Mouse (Mus musculus) gastrocnemius, postnatal 4 days (tissue): ENCODE measurements around the gene Krt76. TPM values are rescaled to one million over a fixed set of nuclear protein-coding genes. Genes with fewer than 3 reads are reported as not detected.

Experiments
- DNase-seq, 2 experiments: peaks; one replicate each; pipeline ENCODE4 v3.0.0; 2021 to 2022; ENCODE audit warnings: low spot score in 2 of 2, mixed read lengths in 2 of 2
- long read RNA-seq, 2 experiments: library from polyadenylated mRNA; stranded (forward); transcript quantifications; one replicate each; pipeline ENCODE4 v2.0.0; 2021
- total RNA-seq, 2 experiments: library from RNA; stranded (reverse); gene quantifications; 2 replicates each; pipeline ENCODE4 v1.2.3; 2021

The Krt76 gene
- total RNA-seq, result not detected
- long read RNA-seq, experiment 1, result 0 reads
- long read RNA-seq, experiment 2, result 0 reads

DNA sequence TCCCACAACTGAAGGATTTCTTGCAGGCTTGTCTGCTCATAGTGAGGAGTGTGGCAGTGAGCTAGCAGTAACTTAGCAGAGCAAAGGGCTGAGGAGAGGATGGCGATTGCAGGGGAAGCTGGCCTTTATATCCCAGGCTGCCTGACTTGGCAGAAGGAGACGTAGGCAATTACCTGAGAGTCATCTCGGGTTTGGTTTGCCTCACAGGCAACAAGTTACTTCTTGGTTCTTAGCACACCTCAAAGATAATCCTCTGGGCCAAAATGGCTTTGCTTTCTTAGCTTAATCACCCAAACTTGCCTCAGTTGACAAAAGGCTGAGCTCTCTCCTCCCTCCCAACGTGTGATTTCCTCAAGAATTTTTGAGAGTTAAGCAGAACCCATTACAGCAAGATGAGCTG, at the start of gene Krt76:
Gene Krt76, minus strand, starts transcription at position 101 of the 400 bp plus-strand sequence.
- no peak for DNase-seq

DNA sequence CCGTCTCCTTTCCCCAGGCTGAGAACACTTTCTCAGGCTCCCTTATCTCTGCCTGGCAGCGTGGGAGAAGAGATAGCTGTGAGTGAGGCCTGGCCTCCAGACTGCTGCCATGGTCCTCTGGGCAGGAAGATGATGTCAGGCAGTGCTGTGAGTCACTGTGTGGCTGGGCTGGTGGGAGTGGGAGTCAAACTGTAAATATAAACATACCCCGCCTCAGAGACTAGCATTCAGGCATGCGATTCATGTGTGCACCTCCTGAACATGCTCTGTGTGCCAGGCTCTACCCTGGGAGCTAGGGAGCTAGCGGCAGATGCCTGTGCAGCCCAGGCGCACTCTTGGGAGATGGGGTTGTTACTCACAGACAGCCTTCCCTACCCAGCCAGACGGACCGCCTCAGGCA, 49.2 kb upstream of the Krt76 start:
- DNase-seq, result no peak

DNA sequence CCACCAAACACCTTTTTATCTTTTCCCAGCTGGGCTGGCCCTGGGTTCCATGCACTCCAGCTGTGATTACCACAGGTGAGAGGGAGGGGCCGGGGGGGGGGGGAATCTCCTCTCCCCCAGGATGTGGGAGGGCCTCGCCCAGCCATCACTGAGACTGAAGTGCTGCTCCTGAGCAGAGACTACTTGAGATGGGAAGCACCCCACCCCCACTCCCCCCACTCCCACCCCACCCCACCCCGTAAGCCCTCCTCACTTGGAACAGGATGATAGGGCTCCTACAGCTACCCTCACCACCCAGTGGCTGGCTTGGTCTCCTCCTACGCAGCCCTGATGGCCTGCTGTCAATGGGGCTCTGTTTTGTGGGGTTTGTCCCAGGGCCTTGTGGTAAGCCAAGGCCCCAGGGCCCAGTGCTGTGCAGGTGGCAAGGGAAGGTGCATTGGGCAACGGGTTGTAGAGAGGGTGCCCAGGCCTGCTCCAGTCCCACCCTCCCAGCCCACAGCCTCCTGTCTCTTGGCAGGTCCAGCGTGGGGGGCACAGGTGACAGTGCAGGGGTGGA, 47.6 kb upstream of the Krt76 start, which contains the start of gene Krt79:
Gene Krt79, minus strand, starts transcription at position 51 of the 556 bp plus-strand sequence.
- DNase-seq, result no peak

DNA sequence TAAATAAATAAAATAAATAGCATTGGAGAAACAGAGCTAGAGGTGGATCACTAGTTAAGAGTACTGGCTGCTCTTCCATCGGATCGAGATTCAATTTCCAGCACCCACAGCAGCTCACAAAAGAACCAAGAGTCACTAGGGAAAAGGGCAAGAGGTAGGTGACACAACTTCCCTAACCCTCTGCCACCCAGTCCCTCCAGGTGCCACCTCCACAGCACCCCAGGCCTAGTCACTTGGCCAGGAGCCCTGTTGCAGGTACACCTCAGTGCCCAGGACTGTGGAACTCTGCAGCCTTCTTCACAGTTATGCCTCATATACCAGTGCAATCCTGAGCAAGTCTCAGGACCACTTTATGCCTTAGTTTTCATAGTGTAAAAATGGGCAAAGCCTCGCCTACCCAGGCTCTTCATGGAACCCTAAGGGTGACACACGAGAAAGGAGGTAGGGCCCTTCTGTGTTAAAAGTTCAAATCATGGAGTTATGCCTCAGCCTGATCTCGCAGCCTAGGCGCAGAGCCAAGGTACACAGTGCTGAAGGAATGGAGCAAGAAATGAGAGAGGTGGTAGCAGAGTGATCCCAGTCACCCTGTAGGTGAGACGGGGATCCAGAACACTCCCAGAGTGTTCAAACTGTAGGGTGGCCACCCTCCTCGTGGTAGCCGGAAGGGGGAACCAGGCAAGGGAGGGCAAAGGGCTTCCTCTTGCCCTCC, 46.0 kb upstream of the Krt76 start:
- no peak for DNase-seq

DNA sequence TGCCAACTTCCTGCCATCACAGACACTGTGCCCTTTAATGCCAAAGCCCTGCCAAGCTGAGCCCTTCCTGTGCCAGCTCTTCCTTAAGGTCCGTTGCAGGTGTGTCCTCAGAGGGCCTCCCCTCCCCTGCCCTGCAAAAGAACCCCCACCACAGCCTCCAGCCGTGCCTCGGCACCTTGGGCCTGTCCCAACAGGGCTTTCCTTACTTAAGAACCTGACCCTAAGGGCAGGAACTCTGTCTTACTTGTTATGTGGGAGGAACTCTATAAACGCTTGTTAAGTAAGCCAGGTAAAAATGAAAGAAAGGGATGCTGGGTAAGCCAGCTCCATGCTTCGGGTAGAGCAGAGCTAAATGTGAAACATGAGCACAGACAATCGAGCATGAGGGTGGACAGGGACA, 40.3 kb upstream of the Krt76 start:
- DNase-seq, result no peak

DNA sequence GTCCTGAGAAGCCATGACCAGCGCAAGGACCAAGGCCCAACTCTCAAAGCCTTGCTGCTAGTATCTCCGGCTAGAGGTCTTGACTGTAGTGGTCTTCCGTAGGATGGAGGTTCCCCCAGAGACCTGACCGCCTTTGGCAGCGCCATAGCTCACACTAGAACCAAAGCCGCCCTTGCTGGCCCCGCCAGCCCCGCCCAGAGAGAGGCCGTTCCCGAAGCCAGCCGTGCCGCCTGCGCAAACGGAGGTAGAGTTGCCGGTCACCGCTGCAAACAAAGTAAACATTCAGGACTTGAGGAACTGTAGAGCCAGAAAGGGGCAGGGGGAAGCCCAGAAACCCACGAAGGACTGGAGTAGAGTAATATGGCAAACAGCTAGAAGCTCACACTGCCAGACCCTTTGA, 36.9 kb upstream of the Krt76 start:
- DNase-seq, result no peak

DNA sequence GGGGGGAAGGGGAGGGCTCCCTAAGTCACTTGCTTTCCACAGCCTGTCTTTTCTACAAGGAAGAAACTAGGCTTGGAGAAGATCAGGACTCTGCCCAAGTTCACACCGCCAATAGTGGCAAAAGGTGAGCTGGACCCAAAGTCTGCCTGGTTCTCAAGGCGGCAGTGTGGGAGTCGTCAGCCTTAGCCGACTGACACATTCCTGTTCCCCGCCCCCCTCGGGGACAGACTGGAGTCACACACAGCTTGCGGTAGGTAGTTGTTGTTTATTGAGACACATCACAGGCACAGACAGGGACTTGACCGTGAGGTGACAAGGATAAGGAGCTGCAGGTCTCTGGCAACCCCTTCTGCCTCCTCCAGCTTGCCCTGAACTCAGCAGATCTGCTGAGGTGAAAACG, 36.4 kb upstream of the Krt76 start:
- DNase-seq, result no peak

DNA sequence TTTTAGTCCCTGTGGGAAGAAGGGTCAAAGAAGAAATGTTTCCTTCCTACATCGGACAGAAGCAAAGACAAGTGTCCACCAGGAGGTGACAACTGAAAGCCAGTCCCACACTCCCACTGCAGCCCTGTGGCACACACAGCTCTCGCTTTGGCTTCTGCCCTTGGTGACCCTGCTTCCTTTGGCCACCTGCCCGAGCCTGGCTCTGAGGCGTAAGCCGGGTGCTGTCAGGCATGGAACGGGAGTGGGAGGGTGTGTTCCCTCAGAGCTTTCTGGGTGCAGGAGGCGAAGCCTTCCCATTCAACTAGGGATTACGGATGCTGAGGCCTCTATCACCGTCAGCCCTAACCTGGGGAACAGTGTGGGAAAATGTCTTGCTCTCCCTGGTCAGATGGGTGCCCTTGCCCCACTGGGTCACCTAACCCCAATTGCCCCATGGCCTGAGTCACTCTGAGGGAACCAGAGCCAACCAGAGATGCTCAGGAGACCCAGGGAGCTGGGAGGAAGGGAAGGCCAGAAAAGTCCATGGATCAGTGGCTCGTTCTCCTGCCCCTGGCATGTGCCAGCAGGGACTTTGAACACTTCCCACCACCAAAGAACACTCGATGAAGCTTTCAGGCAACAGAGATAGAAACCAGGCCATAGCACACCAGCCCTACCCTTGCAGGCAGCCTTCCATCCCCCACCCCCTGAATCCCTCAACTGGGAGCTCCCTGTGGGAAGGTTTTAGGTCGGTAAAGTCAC, 34.8 kb upstream of the Krt76 start:
- DNase-seq, result no peak

DNA sequence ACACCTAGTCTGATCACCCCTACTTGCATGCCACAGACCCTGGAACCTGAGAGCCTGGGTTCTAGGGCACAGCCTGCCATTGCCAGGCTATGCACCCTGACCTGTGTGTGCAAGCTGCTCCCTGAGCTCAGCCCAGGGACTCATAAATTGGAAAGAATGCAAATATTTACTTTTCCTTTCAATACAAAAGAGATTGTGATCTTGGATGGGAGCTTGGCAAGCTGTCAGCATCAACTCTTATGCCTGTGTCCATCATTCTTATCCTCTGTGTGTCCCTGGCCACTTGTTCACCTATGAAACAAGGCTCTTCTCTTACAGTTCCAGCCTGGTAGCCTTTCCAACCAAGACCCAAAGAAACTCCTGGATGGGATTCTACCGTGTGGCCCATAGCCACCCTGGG, 32.3 kb upstream of the Krt76 start:
- DNase-seq, result no peak

DNA sequence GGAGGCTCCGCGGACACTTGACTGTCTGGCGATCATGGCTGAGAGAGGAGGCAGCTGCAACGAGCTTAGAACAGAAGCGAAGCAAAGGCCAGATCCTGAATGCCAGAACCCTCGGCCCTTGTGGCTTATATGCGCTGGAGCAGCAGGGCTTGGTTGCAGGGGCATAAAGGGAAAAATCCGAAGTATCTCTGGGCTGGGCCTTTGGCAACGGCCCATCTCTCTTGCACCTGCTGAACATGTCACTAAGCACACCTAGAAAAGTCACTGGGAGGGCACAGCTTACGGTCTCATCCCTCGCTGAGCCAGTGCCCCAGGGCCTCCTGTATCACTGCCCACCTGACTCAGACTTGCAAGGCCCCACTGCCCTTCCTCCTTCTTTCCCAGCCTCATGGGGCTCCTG, 31.9 kb upstream of the Krt76 start, which contains the start of gene Krt4:
Gene Krt4, minus strand, starts transcription at position 101 of the 400 bp plus-strand sequence.
- DNase-seq, result no peak

DNA sequence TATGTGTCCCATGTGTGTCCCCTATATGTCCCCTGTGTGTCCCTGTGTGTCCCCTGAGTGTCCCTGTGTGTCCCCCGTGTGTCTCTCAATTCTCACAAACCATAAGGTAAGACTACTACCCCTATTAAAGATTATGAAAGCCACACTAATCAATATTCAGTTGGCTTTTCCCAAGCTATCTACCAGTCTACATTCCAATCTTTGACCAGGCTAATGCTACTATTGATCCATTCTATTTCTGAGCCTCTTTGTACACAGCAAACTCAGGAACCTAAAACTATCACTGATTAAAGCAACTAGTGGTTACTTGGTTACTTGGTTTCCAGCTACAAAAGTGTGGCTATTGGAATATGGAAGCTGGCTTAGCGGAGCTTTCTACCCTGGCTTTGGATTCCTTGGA, 29.6 kb upstream of the Krt76 start:
- no peak for DNase-seq

DNA sequence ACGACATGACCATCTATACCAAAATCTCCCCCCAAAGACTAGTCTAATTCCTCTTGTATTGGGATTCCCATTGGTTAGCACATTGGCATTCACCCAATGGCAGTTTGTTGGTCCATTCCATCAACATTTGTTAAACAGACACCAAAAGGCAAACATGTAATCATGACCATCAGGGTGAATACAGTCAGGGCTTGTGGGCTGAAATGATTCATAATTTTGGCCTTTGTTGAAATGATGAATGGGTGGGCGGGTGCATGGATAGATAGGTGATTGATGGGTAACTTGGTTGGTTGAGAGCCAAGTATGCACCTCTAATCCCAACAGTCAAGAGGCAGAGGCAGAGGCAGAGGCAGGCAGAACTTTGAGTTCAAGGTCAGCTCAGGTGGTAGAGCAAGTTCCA, 23.4 kb upstream of the Krt76 start:
- no peak for DNase-seq

DNA sequence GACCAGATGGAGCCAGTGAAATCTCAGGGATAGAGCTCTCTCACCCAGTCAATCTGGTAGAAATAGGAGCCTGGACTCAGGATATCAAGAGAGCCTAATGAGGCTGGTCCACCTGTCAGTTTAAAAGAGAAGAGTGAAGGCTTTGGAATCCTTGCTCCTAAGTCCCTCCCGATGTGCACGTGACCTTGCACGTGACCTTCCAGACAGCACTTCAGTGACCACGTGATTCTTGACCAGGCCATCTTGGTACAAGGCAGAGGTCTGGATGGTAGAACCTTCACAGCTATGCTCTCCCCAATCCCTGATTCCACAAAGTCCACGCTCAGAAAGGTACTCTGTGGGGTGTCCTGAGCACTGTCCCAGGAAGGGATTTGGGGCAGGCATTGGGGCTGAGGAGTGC, 12.1 kb upstream of the Krt76 start:
- no peak for DNase-seq

DNA sequence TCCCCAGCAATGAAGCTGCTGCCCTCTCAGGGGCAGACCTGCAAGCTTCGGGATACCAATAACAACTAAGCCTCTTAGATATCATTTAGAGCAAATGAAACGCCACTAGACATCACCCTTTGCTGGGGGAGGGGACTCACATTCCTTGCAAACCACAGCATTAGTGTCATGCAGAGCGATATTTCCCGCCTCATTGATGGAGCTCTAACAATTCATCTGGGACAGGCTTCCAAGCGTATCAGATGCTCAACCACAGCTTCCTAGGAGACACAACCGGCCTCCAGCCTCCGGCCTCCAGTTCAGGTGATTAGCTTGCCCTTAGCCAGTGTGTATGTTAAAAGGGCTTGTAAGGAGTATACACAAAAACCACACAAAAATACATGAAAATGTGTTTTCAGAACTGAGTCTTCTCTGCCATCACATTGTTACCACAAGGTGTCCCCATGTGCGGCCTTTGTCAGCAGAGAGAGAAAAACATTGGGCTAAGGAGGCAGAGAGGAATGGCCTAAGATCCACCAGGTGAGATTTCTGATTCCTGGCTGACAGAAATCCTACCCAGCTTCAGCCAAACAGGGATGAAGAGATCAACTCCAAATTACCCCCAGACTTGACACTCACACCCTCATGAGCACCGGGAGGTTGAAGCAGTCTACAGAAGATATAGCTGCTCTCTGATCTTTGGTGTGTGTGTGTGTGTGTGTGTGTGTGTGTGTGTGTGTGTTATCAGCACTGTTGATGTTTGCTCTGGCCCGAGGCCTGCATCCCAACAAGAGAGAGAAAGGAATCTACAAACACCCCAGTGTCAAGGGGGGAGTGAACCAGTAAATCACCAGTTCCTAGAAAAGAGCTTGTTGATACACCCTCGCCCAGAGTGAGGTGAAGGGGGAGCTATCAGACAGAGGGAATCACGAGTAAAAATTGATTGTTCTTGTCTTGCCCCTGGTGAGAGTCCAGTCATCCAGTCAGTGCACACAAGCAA, 9.7 kb upstream of the Krt76 start:
- no peak for DNase-seq

DNA sequence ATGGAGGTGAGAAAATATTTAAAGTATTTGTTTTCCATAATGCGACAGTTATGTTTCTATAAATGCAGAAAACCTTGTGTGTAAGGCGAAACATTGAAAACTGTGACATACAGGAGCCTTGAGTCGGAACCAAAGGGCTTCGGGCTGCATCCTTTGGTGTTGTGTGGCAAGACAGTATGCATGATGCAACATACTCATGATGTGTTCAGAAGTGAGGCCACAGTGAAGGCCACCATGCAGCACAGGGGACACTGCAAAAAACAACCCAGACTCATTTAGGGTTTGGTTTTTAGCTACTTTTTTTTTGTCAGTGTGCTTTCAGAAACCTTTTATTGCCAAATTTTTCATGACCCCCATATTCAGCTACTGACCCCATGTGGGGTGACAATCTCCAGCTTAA, 2.5 kb upstream of the Krt76 start:
- no peak for DNase-seq

DNA sequence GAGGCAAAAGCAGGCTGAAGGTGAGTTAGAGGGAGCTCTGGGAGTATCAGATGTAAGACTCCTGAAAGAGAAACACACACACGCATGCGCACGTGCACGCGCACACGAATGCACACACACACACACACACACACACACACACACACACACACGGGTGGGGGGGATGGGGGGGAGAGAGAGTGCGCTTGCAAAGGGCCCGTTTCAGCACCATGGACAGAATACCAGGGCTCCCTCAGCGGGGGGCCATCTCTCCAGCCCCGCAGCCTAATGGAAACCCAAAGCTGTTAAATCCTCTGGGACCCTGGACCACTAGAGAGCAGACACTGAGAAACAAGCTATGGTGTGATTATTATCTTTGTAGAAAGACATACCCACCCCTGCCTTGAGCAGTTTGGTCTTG, 12.9 kb downstream of the Krt76 start:
- no peak for DNase-seq

DNA sequence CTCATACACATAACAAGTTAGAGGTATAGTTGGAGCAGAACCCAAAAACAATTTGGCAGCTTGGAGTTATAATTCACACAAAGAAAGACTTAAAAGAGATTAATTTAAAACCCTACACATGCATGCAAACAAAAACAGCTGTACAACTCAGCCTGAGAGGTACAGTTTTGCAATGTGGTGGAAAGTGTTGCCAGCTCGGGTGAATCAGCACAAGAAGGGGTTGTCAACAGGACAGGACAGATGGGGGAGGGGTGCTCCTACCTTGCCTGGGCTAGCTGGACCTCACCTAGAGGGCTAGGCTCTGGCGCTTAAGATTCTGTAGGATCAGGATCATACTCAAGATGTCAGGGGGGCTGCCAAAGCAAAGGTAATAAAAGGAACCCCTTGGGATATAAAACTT, 14.7 kb downstream of the Krt76 start:
- no peak for DNase-seq

DNA sequence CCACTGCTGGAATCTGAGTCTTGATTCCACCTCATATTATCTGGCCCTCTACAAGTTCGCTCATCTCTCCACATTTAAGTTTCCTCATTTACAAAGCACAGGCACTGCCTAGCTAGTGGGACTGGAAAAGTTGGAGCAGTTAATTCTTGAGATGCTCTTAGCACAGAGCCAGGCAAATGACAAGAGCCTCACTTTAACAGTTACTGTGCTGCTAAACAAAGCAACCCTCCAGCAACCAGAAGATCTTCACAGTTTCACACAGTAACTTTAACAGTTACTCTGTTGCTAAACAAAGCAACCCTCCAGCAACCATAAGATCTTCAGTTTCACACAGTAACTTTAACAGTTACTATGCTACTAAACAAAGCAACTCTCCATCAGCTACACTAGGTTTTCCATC, 18.3 kb downstream of the Krt76 start:
- no peak for DNase-seq

DNA sequence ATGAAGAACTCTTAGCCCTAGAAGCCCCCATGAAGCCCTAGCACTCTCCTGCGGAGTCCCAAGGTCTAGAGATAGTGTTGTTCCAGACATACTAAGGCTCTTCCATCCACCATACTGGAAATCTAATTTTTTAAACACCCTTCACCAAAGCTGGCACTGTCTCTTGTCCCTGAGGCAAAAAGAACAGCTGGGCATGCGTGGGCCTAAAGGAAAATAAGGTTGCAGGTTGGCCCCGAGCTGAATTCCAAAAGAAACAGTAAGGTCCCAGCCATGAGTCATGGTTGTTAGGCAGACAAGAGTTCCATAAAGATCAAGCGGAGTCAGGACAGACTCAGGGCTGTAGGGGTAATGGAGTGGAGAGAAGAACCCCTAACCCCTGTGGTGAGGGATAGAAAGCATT, 19.5 kb downstream of the Krt76 start:
- no peak for DNase-seq

DNA sequence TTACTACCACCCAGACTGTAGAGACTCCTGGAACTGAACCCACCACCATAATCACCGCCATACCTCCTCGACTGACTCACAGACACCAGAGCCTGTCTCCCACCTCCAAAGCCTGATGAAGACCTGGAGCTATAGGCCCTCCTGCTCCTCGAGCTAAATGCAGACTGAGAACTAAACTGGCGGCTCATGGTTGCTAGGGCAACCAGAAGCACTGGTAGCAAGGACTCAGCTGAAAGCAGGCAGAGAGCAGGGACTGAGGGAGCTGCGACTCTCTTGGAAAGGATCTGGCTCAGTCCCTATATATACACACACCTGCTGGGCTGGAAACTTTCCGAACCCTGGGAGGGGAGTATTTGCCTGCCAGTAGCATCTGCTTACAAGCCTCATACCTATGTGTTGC, 23.3 kb downstream of the Krt76 start, which contains the start of gene Krt77:
Gene Krt77, minus strand, starts transcription at position 275 of the 400 bp plus-strand sequence.
- no peak for DNase-seq

DNA sequence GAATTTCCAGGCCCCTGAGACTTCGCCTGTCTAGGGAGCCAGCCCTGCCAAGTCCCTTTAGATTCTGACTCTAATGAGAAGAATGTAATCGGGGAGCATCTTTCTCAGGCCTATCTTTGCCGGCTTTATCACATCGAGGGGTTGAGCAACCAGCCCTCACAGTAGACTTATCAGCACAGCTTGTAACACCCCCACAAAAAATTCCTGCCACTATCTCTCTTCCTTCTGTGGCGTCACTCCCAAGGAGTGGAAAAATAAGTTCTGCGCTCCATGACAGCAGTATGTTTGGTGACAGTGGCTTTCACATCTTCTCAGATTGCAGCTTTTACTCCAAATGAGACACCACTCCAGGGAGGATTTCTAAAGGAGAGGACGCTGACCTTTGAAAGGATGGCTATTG, 26.0 kb downstream of the Krt76 start:
- no peak for DNase-seq
